Mouse (Mus musculus) induced T-regulatory cell, adult 2 months (primary cell): ENCODE data around the gene Atg4d.
A peak's percentile ranks its signal among the peaks of the same experiment; 100 is the strongest.
"Not testable (repeated sequence)": the region's sequence is repeated elsewhere in the genome, so short reads cannot be mapped to it uniquely, and the experiment has no call there.

ENCODE experiments used
- DNase-seq: peaks from one replicate; pipeline ENCODE4 v3.0.0-alpha.2; 2012; ENCODE audit warnings: low read depth

Atg4d gene

GRCm38 (mm10) chr9:21274336-21274735, 9.2 kb downstream of the Atg4d start:
- no peak for DNase-seq

GRCm38 (mm10) chr9:21275013-21275710, 10.1 kb downstream of the Atg4d start:
- no peak for DNase-seq

- DNase-seq: no peak
These were observed 10.6 kb downstream of the Atg4d start for GRCm38 (mm10) chr9:21275727-21276126.

GRCm38 (mm10) chr9:21276307-21276706, 11.2 kb downstream of the Atg4d start:
- DNase-seq: no peak

- no peak for DNase-seq
These were observed 12.7 kb downstream of the Atg4d start for GRCm38 (mm10) chr9:21277776-21278175.

- DNase-seq: no peak
These were observed 18.5 kb downstream of the Atg4d start for GRCm38 (mm10) chr9:21283591-21283990.

GRCm38 (mm10) chr9:21283994-21284393, 18.9 kb downstream of the Atg4d start:
- no peak for DNase-seq

GRCm38 (mm10) chr9:21286753-21287152, 21.7 kb downstream of the Atg4d start:
- DNase-seq: peak; percentile 75

GRCm38 (mm10) chr9:21287571-21288402, 22.7 kb downstream of the Atg4d start, which contains the start of gene Kri1:
Gene Kri1 (minus strand): TSS chr9:21287969.
- peak; percentile 98 for DNase-seq

GRCm38 (mm10) chr9:21288404-21289336, 23.6 kb downstream of the Atg4d start:
- peak; percentile 84 for DNase-seq

- no peak for DNase-seq
These were observed 24.2 kb downstream of the Atg4d start for GRCm38 (mm10) chr9:21289337-21289671.

- DNase-seq: no peak
These were observed 25.5 kb downstream of the Atg4d start for GRCm38 (mm10) chr9:21290589-21290988.

- DNase-seq: peak; percentile 100
These were observed 26.1 kb downstream of the Atg4d start, which contains the start of gene Cdkn2d for GRCm38 (mm10) chr9:21291022-21291787. Gene Cdkn2d (minus strand): TSS chr9:21291407.

- DNase-seq: not testable (repeated sequence)
These were observed 26.8 kb downstream of the Atg4d start for GRCm38 (mm10) chr9:21291868-21292267.

GRCm38 (mm10) chr9:21292271-21292670, 27.2 kb downstream of the Atg4d start:
- DNase-seq: no peak

- no peak for DNase-seq
These were observed 33.9 kb downstream of the Atg4d start for GRCm38 (mm10) chr9:21299014-21299413.

- DNase-seq: no peak
These were observed 40.0 kb downstream of the Atg4d start for GRCm38 (mm10) chr9:21305065-21305464.

- DNase-seq: peak; percentile 88
These were observed 44.2 kb downstream of the Atg4d start for GRCm38 (mm10) chr9:21309150-21309741.

- DNase-seq: no peak
These were observed 46.6 kb downstream of the Atg4d start for GRCm38 (mm10) chr9:21311695-21312094.

GRCm38 (mm10) chr9:21312134-21312533, 47.0 kb downstream of the Atg4d start, which contains the start of gene Ap1m2:
Gene Ap1m2 (minus strand): TSS chr9:21312337.
- DNase-seq: no peak

- DNase-seq: peak; percentile 92
These were observed 48.3 kb downstream of the Atg4d start for GRCm38 (mm10) chr9:21313394-21313793.
